Mouse (Mus musculus): ENCODE data around the gene Pbrm1. TPM values are rescaled to one million over a fixed set of nuclear protein-coding genes. Genes with fewer than 3 reads are reported as not detected.

The Pbrm1 gene
- total and polyA plus RNA-seq, 2 experiments from 2014 or later: 83.8 to 90.9 TPM

DNA sequence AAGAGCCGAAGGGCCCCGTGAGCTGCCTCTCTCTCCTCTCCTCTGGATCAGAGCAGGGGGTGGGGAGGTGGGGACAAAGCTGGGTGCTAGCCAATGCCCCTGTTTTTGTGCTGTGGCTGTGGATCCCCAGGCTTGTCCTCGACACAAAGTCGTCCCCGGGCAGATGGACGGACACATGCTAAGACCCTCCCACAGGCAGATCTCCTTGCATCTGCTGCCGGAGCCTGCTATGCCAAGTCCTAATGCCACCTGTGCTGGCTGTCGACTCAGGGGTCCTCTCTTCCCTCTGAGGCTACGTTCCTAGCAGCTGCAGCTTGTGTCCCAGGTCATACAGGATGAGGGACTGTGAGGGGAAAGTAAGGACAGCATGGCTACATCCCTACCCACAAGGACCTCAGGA is 147.9 kb downstream of the Pbrm1 start:
- WGBS: 43% methylated on average over 9 of the region's 9 CpGs
- peaks cover 14% of the 10 kb centered on the region for H3K36me3 ChIP-seq (ENCODE audit: insufficient read depth)
- DNase-seq (no peak), ATAC-seq (no peak)
- no peak overlapping the region for H3K4me2 ChIP-seq (ENCODE audit: low read depth)
- H3K9me3 ChIP-seq (ENCODE audit: low read length): no peaks in the 10 kb centered on the region
- no peaks in the 10 kb centered on the region for H3K27me3 ChIP-seq (ENCODE audit: insufficient read depth, low read length)
- TF ChIP-seq CTCF (IDR thresholded peaks at IDR 0.05; ENCODE audit: low read depth): no peak
- no peak overlapping the region for H3K9ac ChIP-seq
- H3K27ac ChIP-seq (ENCODE audit: low read depth, low read length): no peak overlapping the region
- H3K4me1 ChIP-seq (ENCODE audit: insufficient read depth): no peaks in the 10 kb centered on the region
- no peak overlapping the region for H3K4me3 ChIP-seq (ENCODE audit: low read depth, low read length)

DNA sequence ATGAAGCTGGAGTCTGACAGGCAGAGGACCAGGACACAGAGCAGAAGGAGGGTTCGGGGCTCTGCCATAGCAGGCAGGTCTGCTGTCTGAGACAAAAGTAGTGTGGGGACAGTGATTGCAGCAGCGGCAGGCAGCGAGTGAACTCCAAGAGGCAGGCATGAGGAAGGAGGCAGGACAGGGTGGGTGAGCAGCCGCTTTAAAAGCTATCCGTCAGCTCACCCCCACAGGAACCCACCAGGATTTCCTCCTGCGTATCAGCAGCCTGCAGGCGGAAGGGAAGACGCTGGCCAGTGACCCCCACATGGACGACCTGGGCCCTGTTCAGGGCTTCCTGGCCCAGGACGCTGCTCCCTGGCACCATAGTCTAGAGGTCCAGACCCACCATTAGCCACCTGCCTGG is 149.5 kb downstream of the Pbrm1 start, which contains the start of gene Stab1:
Gene Stab1, minus strand, starts transcription at position 217 of the 400 bp plus-strand sequence.
- Histone ChIP-seq H3K9me3 (ENCODE audit: low read length) (no peaks in the 10 kb centered on the region), H3K4me3 (ENCODE audit: low read depth, low read length) (no peak within 1 kb of the TSS), H3K9ac (no peak within 1 kb of the TSS), H3K4me2 (ENCODE audit: low read depth) (no peak within 1 kb of the TSS), H3K36me3 (ENCODE audit: insufficient read depth) (peaks cover 30% of the 10 kb centered on the region), H3K27ac (ENCODE audit: low read depth, low read length) (0 out of 2 replicates have a peak within 1 kb of the TSS, but pooled peaks have one; percentile 15), H3K27me3 (ENCODE audit: insufficient read depth, low read length) (no peaks in the 10 kb centered on the region), H3K4me1 (ENCODE audit: insufficient read depth) (no peaks in the 10 kb centered on the region)
- DNase-seq (no peak), ATAC-seq (no peak)
- WGBS: 56% methylated on average over 10 of the region's 10 CpGs
- no peak for TF ChIP-seq CTCF (IDR thresholded peaks at IDR 0.05; ENCODE audit: low read depth)

DNA sequence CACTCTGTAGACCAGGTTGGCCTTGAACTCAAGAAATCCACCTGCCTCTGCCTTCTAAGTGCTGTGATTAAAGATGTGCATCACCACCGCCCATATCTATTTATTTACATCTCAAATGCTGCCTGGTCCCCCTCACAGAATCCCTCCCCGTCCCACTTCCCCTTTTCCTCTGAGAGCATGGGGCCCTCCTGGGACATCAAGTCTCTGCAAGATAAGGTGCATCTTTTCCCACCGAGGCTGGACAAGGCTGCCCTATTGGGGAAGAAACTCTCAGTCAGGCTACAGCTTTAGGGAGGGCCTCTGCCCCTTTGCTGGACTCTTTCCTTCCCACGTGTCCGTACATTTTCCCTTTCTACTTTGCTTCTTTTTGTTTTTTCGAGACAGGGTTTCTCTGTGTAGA is 150.6 kb downstream of the Pbrm1 start:
- H3K4me3 ChIP-seq (ENCODE audit: low read depth, low read length): no peak overlapping the region

DNA sequence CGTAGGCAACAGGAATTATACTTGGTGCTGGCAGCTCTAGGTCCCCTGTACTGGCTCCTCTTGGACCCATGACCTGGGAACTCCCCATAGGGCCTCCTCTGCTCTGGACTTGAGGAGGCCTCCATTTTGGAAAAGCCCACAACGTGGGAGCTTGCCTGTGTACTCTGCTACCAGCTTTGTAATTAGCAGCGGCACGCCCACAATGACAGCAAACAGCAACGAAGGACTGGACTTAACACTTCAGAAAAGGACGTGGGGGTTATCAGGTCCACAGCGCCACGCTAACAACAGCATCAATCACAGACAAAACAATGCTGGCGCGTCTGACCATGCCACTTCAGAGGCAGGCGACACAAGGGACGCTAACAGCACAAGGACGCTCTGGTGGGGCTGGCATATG is 152.0 kb downstream of the Pbrm1 start:
- no peak overlapping the region for H3K9ac ChIP-seq
- no peaks in the 10 kb centered on the region for H3K27me3 ChIP-seq (ENCODE audit: insufficient read depth, low read length)
- H3K4me3 ChIP-seq (ENCODE audit: low read depth, low read length): no peak overlapping the region
- no peak overlapping the region for H3K4me2 ChIP-seq (ENCODE audit: low read depth)
- ATAC-seq: no peak
- 79% methylated on average over 13 of the region's 13 CpGs for WGBS
- no peaks in the 10 kb centered on the region for H3K4me1 ChIP-seq (ENCODE audit: insufficient read depth)
- peaks cover 56% of the 10 kb centered on the region for H3K36me3 ChIP-seq (ENCODE audit: insufficient read depth)
- no peak for DNase-seq
- TF ChIP-seq CTCF (IDR thresholded peaks at IDR 0.05; ENCODE audit: low read depth): no peak
- no peak overlapping the region for H3K27ac ChIP-seq (ENCODE audit: low read depth, low read length)
- H3K9me3 ChIP-seq (ENCODE audit: low read length): no peaks in the 10 kb centered on the region

More for the DNA sequence above, 150.6 kb downstream of the Pbrm1 start:
- Histone ChIP-seq H3K36me3 (ENCODE audit: insufficient read depth) (peaks cover 41% of the 10 kb centered on the region), H3K9ac (no peak overlapping the region), H3K9me3 (ENCODE audit: low read length) (no peaks in the 10 kb centered on the region), H3K27me3 (ENCODE audit: insufficient read depth, low read length) (no peaks in the 10 kb centered on the region), H3K4me2 (ENCODE audit: low read depth) (no peak overlapping the region), H3K27ac (ENCODE audit: low read depth, low read length) (0 out of 2 replicates have a peak overlapping the region, but pooled peaks have one; percentile 15), H3K4me1 (ENCODE audit: insufficient read depth) (no peaks in the 10 kb centered on the region)
- DNase-seq (no peak), ATAC-seq (no peak)
- TF ChIP-seq CTCF (IDR thresholded peaks at IDR 0.05; ENCODE audit: low read depth): no peak
- 85% methylated on average over 6 of the region's 6 CpGs for WGBS

Other genes with a start within 250 kb of the Pbrm1 start
- gene Tmem110, start 193.5 kb upstream of the Pbrm1 start, total RNA-seq (2014; rRNA removed): 18.6 and 19.0 TPM in 2 replicates
- 10.2 and 12.0 TPM in 2 replicates for gene Tmem110, start 193.5 kb upstream of the Pbrm1 start, polyA plus RNA-seq (2015; fragmentation: Nextera tagmentation; extraction: Ambion mirVana)
- gene Mustn1, start 139.9 kb upstream of the Pbrm1 start, total RNA-seq (2014; rRNA removed): 0.52 and 0.85 TPM in 2 replicates
- gene Mustn1, start 139.9 kb upstream of the Pbrm1 start, polyA plus RNA-seq (2015; fragmentation: Nextera tagmentation; extraction: Ambion mirVana): 1.2 TPM in 2 replicates
- 0.15 TPM in 1 of 2 replicates, not detected in the other for gene Itih4, start 132.7 kb upstream of the Pbrm1 start, total RNA-seq (2014; rRNA removed)
- 0.15 and 0.19 TPM in 2 replicates for gene Itih4, start 132.7 kb upstream of the Pbrm1 start, polyA plus RNA-seq (2015; fragmentation: Nextera tagmentation; extraction: Ambion mirVana)
- 4.1 and 5.9 TPM in 2 replicates for gene Itih3, start 95.4 kb upstream of the Pbrm1 start, total RNA-seq (2014; rRNA removed)
- 2.1 and 4.8 TPM in 2 replicates for gene Itih3, start 95.4 kb upstream of the Pbrm1 start, polyA plus RNA-seq (2015; fragmentation: Nextera tagmentation; extraction: Ambion mirVana)
- not detected in 2 replicates for gene Itih1, start 75.8 kb upstream of the Pbrm1 start, total RNA-seq (2014; rRNA removed)
- gene Itih1, start 75.8 kb upstream of the Pbrm1 start, polyA plus RNA-seq (2015; fragmentation: Nextera tagmentation; extraction: Ambion mirVana): not detected in 2 replicates
- 14.9 and 16.6 TPM in 2 replicates for gene Nek4, start 67.8 kb upstream of the Pbrm1 start, total RNA-seq (2014; rRNA removed)
- 7.9 and 14.0 TPM in 2 replicates for gene Nek4, start 67.8 kb upstream of the Pbrm1 start, polyA plus RNA-seq (2015; fragmentation: Nextera tagmentation; extraction: Ambion mirVana)
- gene Glt8d1, start 17.7 kb upstream of the Pbrm1 start, total RNA-seq (2014; rRNA removed): 44.5 and 54.8 TPM in 2 replicates
- gene Glt8d1, start 17.7 kb upstream of the Pbrm1 start, polyA plus RNA-seq (2015; fragmentation: Nextera tagmentation; extraction: Ambion mirVana): 38.7 and 39.8 TPM in 2 replicates
- 217 and 226 TPM in 2 replicates for gene Spcs1, start 17.5 kb upstream of the Pbrm1 start, total RNA-seq (2014; rRNA removed)
- 425 and 543 TPM in 2 replicates for gene Spcs1, start 17.5 kb upstream of the Pbrm1 start, polyA plus RNA-seq (2015; fragmentation: Nextera tagmentation; extraction: Ambion mirVana)
- 57.3 and 69.6 TPM in 2 replicates for gene Gnl3, start within 50 bp of the Pbrm1 start, total RNA-seq (2014; rRNA removed)
- 64.7 and 84.6 TPM in 2 replicates for gene Gnl3, start within 50 bp of the Pbrm1 start, polyA plus RNA-seq (2015; fragmentation: Nextera tagmentation; extraction: Ambion mirVana)
- gene Smim4, start 109.8 kb downstream of the Pbrm1 start, total RNA-seq (2014; rRNA removed): 9.9 and 16.6 TPM in 2 replicates
- gene Smim4, start 109.8 kb downstream of the Pbrm1 start, polyA plus RNA-seq (2015; fragmentation: Nextera tagmentation; extraction: Ambion mirVana): 49.1 and 82.7 TPM in 2 replicates
- 65.8 and 80.3 TPM in 2 replicates for gene Nt5dc2, start 111.9 kb downstream of the Pbrm1 start, total RNA-seq (2014; rRNA removed)
- 104 and 107 TPM in 2 replicates for gene Nt5dc2, start 111.9 kb downstream of the Pbrm1 start, polyA plus RNA-seq (2015; fragmentation: Nextera tagmentation; extraction: Ambion mirVana)
- gene Stab1, start 149.5 kb downstream of the Pbrm1 start, total RNA-seq (2014; rRNA removed): 21.9 and 23.3 TPM in 2 replicates
- 7.7 and 11.4 TPM in 2 replicates for gene Stab1, start 149.5 kb downstream of the Pbrm1 start, polyA plus RNA-seq (2015; fragmentation: Nextera tagmentation; extraction: Ambion mirVana)
- gene Tnnc1, start 189.2 kb downstream of the Pbrm1 start, total RNA-seq (2014; rRNA removed): 1.2 and 2.4 TPM in 2 replicates
- gene Tnnc1, start 189.2 kb downstream of the Pbrm1 start, polyA plus RNA-seq (2015; fragmentation: Nextera tagmentation; extraction: Ambion mirVana): 2.4 and 3.0 TPM in 2 replicates
- 211 and 300 TPM in 2 replicates for gene Nisch, start 197.8 kb downstream of the Pbrm1 start, total RNA-seq (2014; rRNA removed)
- gene Nisch, start 197.8 kb downstream of the Pbrm1 start, polyA plus RNA-seq (2015; fragmentation: Nextera tagmentation; extraction: Ambion mirVana): 148 and 199 TPM in 2 replicates
- 2.2 and 3.7 TPM in 2 replicates for gene Sema3g, start 198.7 kb downstream of the Pbrm1 start, total RNA-seq (2014; rRNA removed)
- 0.23 and 0.31 TPM in 2 replicates for gene Sema3g, start 198.7 kb downstream of the Pbrm1 start, polyA plus RNA-seq (2015; fragmentation: Nextera tagmentation; extraction: Ambion mirVana)
- 7.1 and 8.6 TPM in 2 replicates for gene Phf7, start 232.2 kb downstream of the Pbrm1 start, total RNA-seq (2014; rRNA removed)
- 12.2 and 12.9 TPM in 2 replicates for gene Phf7, start 232.2 kb downstream of the Pbrm1 start, polyA plus RNA-seq (2015; fragmentation: Nextera tagmentation; extraction: Ambion mirVana)
- gene Bap1, start 232.3 kb downstream of the Pbrm1 start, total RNA-seq (2014; rRNA removed): 136 and 139 TPM in 2 replicates
- 104 and 115 TPM in 2 replicates for gene Bap1, start 232.3 kb downstream of the Pbrm1 start, polyA plus RNA-seq (2015; fragmentation: Nextera tagmentation; extraction: Ambion mirVana)

Measured in forebrain, postnatal 0 days (tissue).